ENCODE assay signal across 9 mouse cellular contexts in the genomic region with DNA sequence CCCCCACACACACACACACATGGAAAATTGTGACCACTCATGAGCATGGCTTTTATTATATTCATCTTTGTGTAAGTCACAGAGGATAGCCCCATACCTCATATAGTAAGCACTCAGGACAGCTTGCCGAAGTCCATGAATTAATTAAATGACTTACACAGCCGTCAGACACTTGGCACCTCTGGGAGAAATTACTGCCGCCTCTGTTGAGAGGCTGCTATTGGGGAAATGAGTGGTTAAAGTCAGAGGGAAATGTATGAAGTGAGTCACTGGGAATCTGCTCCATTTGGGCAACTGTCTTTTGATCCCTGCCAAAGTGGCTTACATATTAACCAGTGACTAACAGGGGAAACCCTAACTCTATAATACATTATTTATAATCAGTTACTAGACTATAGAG.
DNase-seq lines count a peak whose midpoint lies in the region; ATAC-seq and TF ChIP-seq lines count a peak whose summit lies in the region.
"Had no signal": no experiment of that assay in that cellular context is flagged by ENCODE, and none has a peak within 500 bp of the region (broad histone marks: within the 10 kb centered on the region; RNA-seq: fewer than 3 reads in every experiment).

No protein-coding gene starts in this region.

- no peaks in the 10 kb centered on the region for H3K36me3 ChIP-seq in midbrain, embryonic 14.5 days (ENCODE audit: control insufficient read depth, insufficient read depth, low read length)
- H3K36me3 ChIP-seq in midbrain, embryonic 16.5 days (ENCODE audit: control insufficient read depth, insufficient read depth, low read length), result no peaks in the 10 kb centered on the region
- H3K36me3 ChIP-seq in forebrain, embryonic 16.5 days (ENCODE audit: control insufficient read depth, insufficient read depth), result no peaks in the 10 kb centered on the region
- 0 out of 2 replicates have a peak, but pooled peaks cover 3% of the 10 kb centered on the region for H3K36me3 ChIP-seq in kidney, postnatal 0 days (ENCODE audit: insufficient read depth, low read length)
- no peaks in the 10 kb centered on the region for H3K36me3 ChIP-seq in stomach, postnatal 0 days (ENCODE audit: control insufficient read depth, insufficient read depth, low read length)
- H3K36me3 ChIP-seq: heart, embryonic 15.5 days had no signal

- H3K9me3 ChIP-seq in midbrain, embryonic 14.5 days (ENCODE audit: control insufficient read depth, low read length), result no peaks in the 10 kb centered on the region
- no peaks in the 10 kb centered on the region for H3K9me3 ChIP-seq in midbrain, embryonic 16.5 days (replicated peaks; ENCODE audit: control insufficient read depth, low read length, poor library complexity, severe bottlenecking)
- no peaks in the 10 kb centered on the region for H3K9me3 ChIP-seq in forebrain, embryonic 16.5 days (ENCODE audit: control insufficient read depth, low read length)
- no peaks in the 10 kb centered on the region for H3K9me3 ChIP-seq in kidney, postnatal 0 days (replicated peaks; ENCODE audit: low read length)
- H3K9me3 ChIP-seq in stomach, postnatal 0 days (ENCODE audit: control insufficient read depth, low read length), result no peaks in the 10 kb centered on the region
- H3K9me3 ChIP-seq: heart, embryonic 15.5 days had no signal

- ATAC-seq in midbrain, embryonic 14.5 days (ENCODE audit: low FRiP score, low TSS enrichment), result no peak
- ATAC-seq in midbrain, embryonic 16.5 days, result no peak
- ATAC-seq in forebrain, embryonic 16.5 days, result peak; percentile 93
- peak; percentile 81 for ATAC-seq in kidney, postnatal 0 days (replicated peaks; ENCODE audit: low FRiP score, low read depth)
- peak; percentile 47; the same call in 1 of the 2 replicates for ATAC-seq in stomach, postnatal 0 days (ENCODE audit: low FRiP score, low TSS enrichment)

- WGBS in midbrain, embryonic 14.5 days, result 36% methylated on average over 3 of the region's 3 CpGs
- WGBS in midbrain, embryonic 16.5 days, result 32% methylated on average over 3 of the region's 3 CpGs
- WGBS in forebrain, embryonic 16.5 days, result 24% methylated on average over 3 of the region's 3 CpGs
- WGBS in kidney, postnatal 0 days, result 16% methylated on average over 3 of the region's 3 CpGs
- WGBS in stomach, postnatal 0 days, result 29% methylated on average over 3 of the region's 3 CpGs

- H3K4me3 ChIP-seq in midbrain, embryonic 14.5 days (replicated peaks; ENCODE audit: low read depth, low read length), result no peak overlapping the region
- no peak overlapping the region for H3K4me3 ChIP-seq in midbrain, embryonic 16.5 days (ENCODE audit: low read depth, low read length)
- no peak overlapping the region for H3K4me3 ChIP-seq in forebrain, embryonic 16.5 days (replicated peaks; ENCODE audit: low read length)
- no peak overlapping the region for H3K4me3 ChIP-seq in kidney, postnatal 0 days (replicated peaks; ENCODE audit: low read depth, low read length)
- no peak overlapping the region for H3K4me3 ChIP-seq in stomach, postnatal 0 days (ENCODE audit: low read depth, low read length)
- H3K4me3 ChIP-seq: heart, embryonic 15.5 days had no signal

- no peak overlapping the region for H3K27ac ChIP-seq in midbrain, embryonic 14.5 days (replicated peaks; ENCODE audit: low read depth, low read length)
- H3K27ac ChIP-seq in midbrain, embryonic 16.5 days (ENCODE audit: low read length), result no peak overlapping the region
- no peak overlapping the region for H3K27ac ChIP-seq in forebrain, embryonic 16.5 days (ENCODE audit: low read length)
- no peak overlapping the region for H3K27ac ChIP-seq in kidney, postnatal 0 days
- no peak overlapping the region for H3K27ac ChIP-seq in stomach, postnatal 0 days (replicated peaks)
- H3K27ac ChIP-seq: heart, embryonic 15.5 days had no signal

- no peak overlapping the region for H3K9ac ChIP-seq in midbrain, embryonic 14.5 days (replicated peaks; ENCODE audit: low read length)
- no peak overlapping the region for H3K9ac ChIP-seq in midbrain, embryonic 16.5 days (ENCODE audit: low read depth, low read length)
- no peak overlapping the region for H3K9ac ChIP-seq in forebrain, embryonic 16.5 days (replicated peaks; ENCODE audit: low read depth, low read length)
- no peak overlapping the region for H3K9ac ChIP-seq in kidney, postnatal 0 days (ENCODE audit: low read depth, low read length)
- H3K9ac ChIP-seq in stomach, postnatal 0 days (ENCODE audit: low read length), result no peak overlapping the region
- H3K9ac ChIP-seq: heart, embryonic 15.5 days had no signal

- intact Hi-C loops in gastrocnemius, postnatal 36 days (cut with DNase I), result loop anchor here (5.0 kb wide), 1 partner anchor 72 kb away; no protein-coding TSS in a partner anchor

- H3K27me3 ChIP-seq in midbrain, embryonic 14.5 days (ENCODE audit: control insufficient read depth, insufficient read depth, low read length), result no peaks in the 10 kb centered on the region
- H3K27me3 ChIP-seq in midbrain, embryonic 16.5 days (ENCODE audit: control insufficient read depth, insufficient read depth, low read depth, low read length), result no peaks in the 10 kb centered on the region
- H3K27me3 ChIP-seq in forebrain, embryonic 16.5 days (replicated peaks; ENCODE audit: control insufficient read depth, insufficient read depth, low read length), result no peaks in the 10 kb centered on the region
- H3K27me3 ChIP-seq in kidney, postnatal 0 days (ENCODE audit: insufficient read depth, low read length), result no peaks in the 10 kb centered on the region
- no peaks in the 10 kb centered on the region for H3K27me3 ChIP-seq in stomach, postnatal 0 days (ENCODE audit: control insufficient read depth, insufficient read depth, low read length)
- H3K27me3 ChIP-seq: heart, embryonic 15.5 days had no signal

- H3K4me1 ChIP-seq in midbrain, embryonic 14.5 days (ENCODE audit: control insufficient read depth, insufficient read depth, low read length), result no peaks in the 10 kb centered on the region
- H3K4me1 ChIP-seq in midbrain, embryonic 16.5 days (ENCODE audit: control insufficient read depth, insufficient read depth, low read length), result no peaks in the 10 kb centered on the region; the same call in 1 of the 2 replicates
- no peaks in the 10 kb centered on the region for H3K4me1 ChIP-seq in forebrain, embryonic 16.5 days (replicated peaks; ENCODE audit: control insufficient read depth, insufficient read depth, low read length)
- H3K4me1 ChIP-seq in kidney, postnatal 0 days (replicated peaks; ENCODE audit: insufficient read depth, low read length), result 0 out of 2 replicates have a peak, but pooled peaks cover 3% of the 10 kb centered on the region
- no peaks in the 10 kb centered on the region for H3K4me1 ChIP-seq in stomach, postnatal 0 days (replicated peaks; ENCODE audit: control insufficient read depth, insufficient read depth)

- DNase-seq in midbrain, embryonic 14.5 days, result peak; percentile 35
- DNase-seq in kidney, postnatal 0 days (ENCODE audit: low spot score), result peak; percentile 55
- peak; percentile 21 for DNase-seq in stomach, postnatal 0 days (ENCODE audit: low spot score)
- DNase-seq in gastrocnemius, postnatal 36 days, result no peak
- no peak for DNase-seq in spleen, adult 12 weeks (ENCODE audit: low spot score)
- DNase-seq: thymus, postnatal 4 days had no signal

- no peak overlapping the region for H3K4me2 ChIP-seq in midbrain, embryonic 14.5 days (ENCODE audit: low read length)
- no peak overlapping the region for H3K4me2 ChIP-seq in midbrain, embryonic 16.5 days (ENCODE audit: low read length)
- H3K4me2 ChIP-seq in forebrain, embryonic 16.5 days (ENCODE audit: low read length), result no peak overlapping the region
- no peak overlapping the region for H3K4me2 ChIP-seq in kidney, postnatal 0 days (ENCODE audit: low read length)
- no peak overlapping the region for H3K4me2 ChIP-seq in stomach, postnatal 0 days (replicated peaks; ENCODE audit: low read depth)
- H3K4me2 ChIP-seq: heart, embryonic 15.5 days had no signal

- TF ChIP-seq CTCF in kidney, postnatal 0 days (IDR thresholded peaks at IDR 0.05; ENCODE audit: low read depth), result no peak
- 0 out of 2 replicates have a peak, but pooled peaks have one; percentile 15 for TF ChIP-seq CTCF in stomach, postnatal 0 days (IDR thresholded peaks at IDR 0.05; ENCODE audit: low read depth)

- TF ChIP-seq EP300 in stomach, postnatal 0 days (optimal IDR thresholded peaks at IDR 0.05), result no peak

Comparison
In these comparisons a context has a peak if more than half of its experiments do, and no peak if none do; other contexts are left out.
1. ATAC-seq: peak in forebrain, embryonic 16.5 days (single experiment), kidney, postnatal 0 days (single experiment) and stomach, postnatal 0 days (single experiment); none in midbrain, embryonic 14.5 days (single experiment) and midbrain, embryonic 16.5 days (single experiment).
2. DNase-seq: peak in midbrain, embryonic 14.5 days (single experiment), kidney, postnatal 0 days (single experiment) and stomach, postnatal 0 days (single experiment); none in gastrocnemius, postnatal 36 days (0 of 2) and spleen, adult 12 weeks (single experiment).